Mouse (Mus musculus) heart, postnatal 0 days (tissue): ENCODE measurements around the gene Pde4b. TPM values are rescaled to one million over a fixed set of nuclear protein-coding genes. Genes with fewer than 3 reads are reported as not detected.

Source experiments
- ATAC-seq: fragments of 200-750 bp; cut with Nextera tagmentation; 2 replicates; pipeline ENCODE4 v1.8.0; 2017; ENCODE audit warnings: low read depth, moderate number of reproducible peaks, moderate library complexity; ENCODE audit not compliant: insufficient read depth
- DNase-seq: peaks from one replicate; pipeline ENCODE4 v3.0.0-alpha.2; 2016; ENCODE audit warnings: low spot score
- H3K27ac ChIP-seq: fragments of 300-500 bp; sonication (generic); 2 replicates; pipeline ENCODE4 v1.5.1; 2014; ENCODE audit warnings: low read depth, mild to moderate bottlenecking
- H3K27me3 ChIP-seq: fragments of 300-500 bp; sonication (generic); 2 replicates; pipeline ENCODE4 v1.6.1; 2014; ENCODE audit warnings: low read length, mixed read lengths; ENCODE audit not compliant: control insufficient read depth, insufficient read depth
- H3K36me3 ChIP-seq: fragments of 300-500 bp; sonication (generic); replicated peaks from 2 replicates; pipeline ENCODE4 v1.6.1; 2014; ENCODE audit warnings: low read length, mixed read lengths; ENCODE audit not compliant: control insufficient read depth, insufficient read depth
- H3K4me1 ChIP-seq: fragments of 300-500 bp; sonication (generic); 2 replicates; pipeline ENCODE4 v1.6.1; 2014; ENCODE audit warnings: antibody characterized with exemption; ENCODE audit not compliant: control insufficient read depth, insufficient read depth
- H3K4me2 ChIP-seq: fragments of 300-500 bp; sonication (generic); 2 replicates; pipeline ENCODE4 v1.6.1; 2014; ENCODE audit warnings: low read depth, mild to moderate bottlenecking, low read length, moderate library complexity
- H3K4me3 ChIP-seq: fragments of 300-500 bp; sonication (generic); 2 replicates; pipeline ENCODE4 v1.5.1; 2014; ENCODE audit warnings: low read depth, low read length
- H3K9ac ChIP-seq: fragments of 300-500 bp; sonication (generic); replicated peaks from 2 replicates; pipeline ENCODE4 v1.6.1; 2014; ENCODE audit warnings: low read depth, low read length, mixed read lengths
- H3K9me3 ChIP-seq: fragments of 300-500 bp; sonication (generic); replicated peaks from 2 replicates; pipeline ENCODE4 v1.6.1; 2016; ENCODE audit warnings: low read length; ENCODE audit not compliant: control insufficient read depth
- CTCF ChIP-seq: IDR thresholded peaks from 2 replicates; pipeline ENCODE4 v1.5.1; 2016; ENCODE audit warnings: antibody characterized with exemption, control low read depth, low read depth
- EP300 ChIP-seq: IDR thresholded peaks from 2 replicates; pipeline ENCODE4 v1.6.1; 2016; ENCODE audit warnings: antibody characterized with exemption, low read depth
- WGBS: fragments of 180-500 bp; shearing (Covaris S2); extraction: QIAGEN DNeasy Blood & Tissue Kit; methylation state at CpG from one replicate; pipeline ENCODE4 v1.1.7; 2014; 5-methylcytosine and 5-hydroxymethylcytosine counted together
- polyA plus RNA-seq: library from polyadenylated mRNA; unstranded; fragments of >200 nt; fragmentation: Nextera tagmentation; extraction: Ambion mirVana; gene quantifications from 2 replicates; pipeline ENCODE4 v1.2.1, GENCODE M21; 2015
- total RNA-seq: library from RNA; depleted of rRNA; stranded (reverse); fragments of >200 nt; gene quantifications from 2 replicates; pipeline ENCODE4 v1.2.3, GENCODE M21; 2014; ENCODE audit warnings: low replicate concordance

Pde4b gene
- total and polyA plus RNA-seq, 2 experiments from 2014 or later, result 30.8 to 50.1 TPM

GRCm38 (mm10) chr4:102511511-102511910, 424.2 kb downstream of the Pde4b start:
- Histone ChIP-seq H3K9ac (peak overlapping the region; percentile 49), H3K27me3 (no peaks in the 10 kb centered on the region), H3K36me3 (0 out of 2 replicates have a peak, but pooled peaks cover 7% of the 10 kb centered on the region), H3K4me1 (peaks cover 42% of the 10 kb centered on the region), H3K4me2 (peak overlapping the region; percentile 54), H3K27ac (peak overlapping the region; percentile 96), H3K4me3 (peak overlapping the region; percentile 29), H3K9me3 (no peaks in the 10 kb centered on the region)
- TF ChIP-seq EP300 (no peak), CTCF (no peak)
- WGBS, result 3% methylated on average over 11 of the region's 11 CpGs
- peak; percentile 35 for DNase-seq
- ATAC-seq, result peak; percentile 51

GRCm38 (mm10) chr4:102512940-102513339, 425.6 kb downstream of the Pde4b start:
- 74% methylated on average over 7 of the region's 7 CpGs for WGBS
- ATAC-seq, result no peak
- Histone ChIP-seq H3K27me3 (no peaks in the 10 kb centered on the region), H3K4me1 (peaks cover 52% of the 10 kb centered on the region), H3K27ac (no peak overlapping the region), H3K4me3 (no peak overlapping the region), H3K9me3 (no peaks in the 10 kb centered on the region), H3K4me2 (no peak overlapping the region), H3K9ac (no peak overlapping the region), H3K36me3 (no peaks in the 10 kb centered on the region)
- TF ChIP-seq CTCF, result no peak
- TF ChIP-seq EP300, result no peak
- DNase-seq, result no peak

DNA sequence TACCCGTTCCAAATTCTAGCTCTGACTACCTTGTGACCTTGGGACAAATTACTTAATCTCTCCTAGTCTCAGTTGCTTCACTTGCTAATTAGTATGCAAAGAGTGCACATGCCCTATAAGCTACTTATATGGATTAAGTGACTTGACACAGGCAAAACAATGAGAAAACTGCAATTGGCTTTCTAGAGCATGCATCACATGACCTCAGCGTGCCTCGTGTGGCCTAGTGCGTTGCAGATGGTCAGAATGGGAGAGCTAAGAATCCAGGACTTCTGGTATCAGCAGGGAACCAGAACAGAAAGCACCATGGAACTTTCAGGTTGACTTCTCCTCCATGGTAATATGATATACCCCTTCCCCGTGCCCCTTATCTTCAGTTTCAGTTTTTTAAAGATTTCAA, 426.2 kb downstream of the Pde4b start:
- no peaks in the 10 kb centered on the region for H3K9me3 ChIP-seq
- no peaks in the 10 kb centered on the region for H3K27me3 ChIP-seq
- H3K4me1 ChIP-seq, result peaks cover 52% of the 10 kb centered on the region
- no peak for DNase-seq
- ATAC-seq, result no peak
- TF ChIP-seq EP300, result no peak
- TF ChIP-seq CTCF, result no peak
- no peak overlapping the region for H3K4me2 ChIP-seq
- H3K4me3 ChIP-seq, result no peak overlapping the region
- WGBS, result 74% methylated on average over 5 of the region's 5 CpGs
- H3K9ac ChIP-seq, result no peak overlapping the region
- no peak overlapping the region for H3K27ac ChIP-seq
- no peaks in the 10 kb centered on the region for H3K36me3 ChIP-seq

- ATAC-seq (no peak), DNase-seq (no peak)
- 66% methylated on average over 3 of the region's 3 CpGs for WGBS
- Histone ChIP-seq H3K36me3 (no peaks in the 10 kb centered on the region), H3K4me3 (no peak overlapping the region), H3K4me1 (peaks cover 47% of the 10 kb centered on the region), H3K27ac (peak overlapping the region; percentile 7; the same call in 1 of the 2 replicates), H3K9me3 (no peaks in the 10 kb centered on the region), H3K9ac (no peak overlapping the region), H3K4me2 (no peak overlapping the region), H3K27me3 (no peaks in the 10 kb centered on the region)
- TF ChIP-seq CTCF (no peak), EP300 (no peak)
Measured at GRCm38 (mm10) chr4:102514972-102515835, 427.9 kb downstream of the Pde4b start.

DNA sequence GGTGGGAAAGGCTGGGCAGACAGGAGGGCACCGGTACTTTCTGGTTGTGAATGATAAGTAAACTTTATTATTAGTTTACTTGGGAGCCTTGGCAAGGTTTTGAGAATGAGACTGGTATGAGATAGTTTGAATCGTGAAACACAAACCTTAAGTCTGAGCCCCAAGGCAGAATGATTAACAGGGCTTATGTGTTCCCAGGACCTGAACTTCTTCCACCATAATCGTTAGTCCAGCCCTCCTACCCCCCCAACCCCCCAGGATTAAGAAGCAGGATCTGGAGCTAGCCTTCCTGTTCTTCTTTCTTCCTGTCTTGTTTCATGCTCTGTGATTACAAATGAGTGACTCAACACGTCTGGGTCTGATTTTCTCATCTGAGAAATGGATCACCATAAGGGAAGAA, 429.1 kb downstream of the Pde4b start:
- no peak overlapping the region for H3K27ac ChIP-seq
- 40% methylated on average over 4 of the region's 4 CpGs for WGBS
- no peak overlapping the region for H3K4me3 ChIP-seq
- TF ChIP-seq EP300 (no peak), CTCF (no peak)
- no peaks in the 10 kb centered on the region for H3K27me3 ChIP-seq
- H3K9me3 ChIP-seq, result no peaks in the 10 kb centered on the region
- ATAC-seq (no peak), DNase-seq (no peak)
- no peak overlapping the region for H3K9ac ChIP-seq
- H3K4me2 ChIP-seq, result no peak overlapping the region
- peaks cover 39% of the 10 kb centered on the region for H3K4me1 ChIP-seq
- no peaks in the 10 kb centered on the region for H3K36me3 ChIP-seq
